Mouse (Mus musculus) lung, postnatal 0 days (tissue): ENCODE data around the gene Mast4. TPM values are rescaled to one million over a fixed set of nuclear protein-coding genes. Genes with fewer than 3 reads are reported as not detected.

ENCODE experiments used
- ATAC-seq: fragments of 200-750 bp; cut with Nextera tagmentation; 2 replicates; pipeline ENCODE4 v1.8.0; 2017; ENCODE audit warnings: moderate library complexity
- DNase-seq: peaks from one replicate; pipeline ENCODE4 v3.0.0-alpha.2; 2016; ENCODE audit warnings: low spot score
- H3K27ac ChIP-seq: fragments of 300-500 bp; sonication (generic); 2 replicates; pipeline ENCODE4 v1.5.1; 2014; ENCODE audit warnings: antibody characterized with exemption, mild to moderate bottlenecking, low read length, mixed read lengths
- H3K27me3 ChIP-seq: fragments of 300-500 bp; sonication (generic); replicated peaks from 2 replicates; pipeline ENCODE4 v1.6.1; 2014; ENCODE audit warnings: low read length, mixed read lengths; ENCODE audit not compliant: insufficient read depth
- H3K36me3 ChIP-seq: fragments of 300-500 bp; sonication (generic); 2 replicates; pipeline ENCODE4 v1.6.1; 2014; ENCODE audit warnings: low read length, mixed read lengths; ENCODE audit not compliant: insufficient read depth
- H3K4me1 ChIP-seq: fragments of 300-500 bp; sonication (generic); 2 replicates; pipeline ENCODE4 v1.6.1; 2014; ENCODE audit warnings: antibody characterized with exemption, low read depth, low read length, mixed read lengths; ENCODE audit not compliant: insufficient read depth
- H3K4me2 ChIP-seq: fragments of 300-500 bp; sonication (generic); replicated peaks from 2 replicates; pipeline ENCODE4 v1.6.1; 2014; ENCODE audit warnings: low read depth, mild to moderate bottlenecking, low read length, moderate library complexity, mixed read lengths
- H3K4me3 ChIP-seq: fragments of 300-500 bp; sonication (generic); 2 replicates; pipeline ENCODE4 v1.5.1; 2014; ENCODE audit warnings: low read depth, low read length
- H3K9ac ChIP-seq: fragments of 300-500 bp; sonication (generic); replicated peaks from 2 replicates; pipeline ENCODE4 v1.6.1; 2014; ENCODE audit warnings: low read depth, mild to moderate bottlenecking
- H3K9me3 ChIP-seq: fragments of 300-500 bp; sonication (generic); 2 replicates; pipeline ENCODE4 v1.6.1; 2016; ENCODE audit warnings: low read length, mixed read lengths
- CTCF ChIP-seq: IDR thresholded peaks from 2 replicates; pipeline ENCODE4 v1.5.1; 2016; ENCODE audit warnings: antibody characterized with exemption, mild to moderate bottlenecking
- EP300 ChIP-seq: IDR thresholded peaks from 2 replicates; pipeline ENCODE4 v1.6.1; 2016; ENCODE audit warnings: antibody characterized with exemption, mild to moderate bottlenecking, control low read depth
- WGBS: fragments of 180-500 bp; shearing (Covaris S2); extraction: QIAGEN DNeasy Blood & Tissue Kit; methylation state at CpG from one replicate; pipeline ENCODE4 v1.1.7; 2014; 5-methylcytosine and 5-hydroxymethylcytosine counted together
- polyA plus RNA-seq: library from polyadenylated mRNA; unstranded; fragments of >200 nt; fragmentation: Nextera tagmentation; extraction: Ambion mirVana; gene quantifications from 2 replicates; pipeline ENCODE4 v1.2.1, GENCODE M21; 2015

Mast4 gene
- polyA plus RNA-seq, 1 experiment from 2014 or later, result 15.5 TPM

GRCm38 (mm10) chr13:102839741-102840482, 494.4 kb downstream of the Mast4 start:
- Histone ChIP-seq H3K4me1 (no peaks in the 10 kb centered on the region), H3K36me3 (no peaks in the 10 kb centered on the region), H3K4me3 (no peak overlapping the region), H3K4me2 (no peak overlapping the region), H3K9me3 (no peaks in the 10 kb centered on the region), H3K27me3 (no peaks in the 10 kb centered on the region), H3K27ac (no peak overlapping the region), H3K9ac (no peak overlapping the region)
- DNase-seq (peak; percentile 26), ATAC-seq (peak; percentile 32; the same call in 1 of the 2 replicates)
- 58% methylated on average over 7 of the region's 7 CpGs for WGBS
- TF ChIP-seq EP300 (no peak), CTCF (no peak)

- H3K4me1 ChIP-seq, result no peaks in the 10 kb centered on the region
- H3K27me3 ChIP-seq, result no peaks in the 10 kb centered on the region
- no peak overlapping the region for H3K9ac ChIP-seq
- DNase-seq (no peak), ATAC-seq (no peak)
- no peak overlapping the region for H3K4me3 ChIP-seq
- TF ChIP-seq CTCF (no peak), EP300 (no peak)
- H3K36me3 ChIP-seq, result no peaks in the 10 kb centered on the region
- WGBS, result 52% methylated on average over 4 of the region's 4 CpGs
- H3K4me2 ChIP-seq, result no peak overlapping the region
- no peak overlapping the region for H3K27ac ChIP-seq
- H3K9me3 ChIP-seq, result no peaks in the 10 kb centered on the region
Observed at GRCm38 (mm10) chr13:102837427-102837826, 496.9 kb downstream of the Mast4 start.

DNA sequence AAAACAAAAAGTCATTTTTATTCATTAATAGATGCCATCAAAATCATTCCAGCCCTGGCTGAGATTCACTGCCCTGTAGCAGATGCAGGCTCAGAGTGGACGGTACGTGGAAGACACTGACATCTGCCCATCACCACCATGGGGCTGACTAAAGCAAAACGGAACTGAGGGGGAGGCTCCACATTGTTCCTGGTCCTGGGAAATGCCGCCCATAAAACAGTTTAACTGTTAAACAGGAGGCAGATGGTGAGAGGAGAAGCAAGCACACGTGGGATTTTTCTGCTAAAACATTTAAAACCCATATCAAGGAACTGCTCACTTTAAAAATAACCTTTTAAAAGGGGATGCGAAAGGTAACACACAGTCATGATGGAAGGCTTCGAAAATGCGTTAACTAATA, 499.0 kb downstream of the Mast4 start:
- Histone ChIP-seq H3K9ac (no peak overlapping the region), H3K9me3 (no peaks in the 10 kb centered on the region), H3K27me3 (no peaks in the 10 kb centered on the region), H3K4me2 (no peak overlapping the region), H3K4me3 (no peak overlapping the region), H3K36me3 (no peaks in the 10 kb centered on the region), H3K4me1 (no peaks in the 10 kb centered on the region), H3K27ac (no peak overlapping the region)
- TF ChIP-seq CTCF, result no peak
- WGBS, result 81% methylated on average over 8 of the region's 8 CpGs
- ATAC-seq, result no peak
- DNase-seq, result no peak

DNA sequence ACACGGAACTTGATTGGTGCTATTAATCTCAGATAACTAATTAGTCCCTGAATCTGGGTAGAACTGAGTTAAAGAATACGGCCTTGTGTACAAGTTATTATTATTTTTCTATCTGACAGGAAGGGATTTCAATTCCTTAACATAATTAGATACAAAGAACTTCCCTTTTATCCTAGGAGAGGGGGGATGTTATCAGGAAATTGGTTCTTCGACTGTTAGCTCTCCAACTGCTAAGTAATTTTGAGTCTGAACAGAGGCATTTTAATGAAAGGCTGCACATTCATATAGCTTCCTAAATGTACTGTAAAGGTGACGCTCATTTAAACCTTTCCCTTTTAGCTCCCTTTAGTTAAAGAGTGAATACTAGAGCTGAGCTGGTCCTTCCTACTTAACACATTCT, 516.0 kb downstream of the Mast4 start:
- no peak overlapping the region for H3K4me3 ChIP-seq
- H3K4me1 ChIP-seq, result no peaks in the 10 kb centered on the region
- H3K4me2 ChIP-seq, result no peak overlapping the region
- H3K9ac ChIP-seq, result no peak overlapping the region
- H3K36me3 ChIP-seq, result no peaks in the 10 kb centered on the region
- 57% methylated on average over 4 of the region's 4 CpGs for WGBS
- DNase-seq (no peak), ATAC-seq (no peak)
- no peaks in the 10 kb centered on the region for H3K27me3 ChIP-seq
- no peak overlapping the region for H3K27ac ChIP-seq
- no peaks in the 10 kb centered on the region for H3K9me3 ChIP-seq
- TF ChIP-seq EP300, result no peak
- TF ChIP-seq CTCF, result no peak

DNA sequence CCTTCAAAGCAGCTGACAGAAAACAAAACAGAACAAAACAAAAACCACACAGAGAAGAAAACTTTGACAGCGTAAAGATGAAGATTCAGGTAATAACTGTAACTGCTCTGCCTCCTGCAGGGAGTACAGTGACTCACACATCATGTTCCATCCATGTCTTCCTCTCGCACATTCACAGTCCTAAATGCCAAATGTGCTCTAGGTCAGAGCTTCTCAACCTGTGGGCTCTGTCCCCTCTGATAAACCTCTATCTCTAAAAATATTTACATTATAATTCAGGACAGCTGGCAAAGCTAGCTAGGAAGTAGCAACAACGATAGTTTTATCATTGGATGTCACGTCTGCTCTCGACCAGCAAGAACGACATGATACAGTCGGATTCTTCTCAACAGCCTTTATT, 517.6 kb downstream of the Mast4 start:
- TF ChIP-seq EP300, result no peak
- TF ChIP-seq CTCF, result 0 out of 2 replicates have a peak, but pooled peaks have one; percentile 5
- Histone ChIP-seq H3K36me3 (no peaks in the 10 kb centered on the region), H3K4me2 (no peak overlapping the region), H3K4me1 (no peaks in the 10 kb centered on the region), H3K27me3 (no peaks in the 10 kb centered on the region), H3K9ac (no peak overlapping the region), H3K27ac (no peak overlapping the region), H3K9me3 (no peaks in the 10 kb centered on the region), H3K4me3 (no peak overlapping the region)
- 76% methylated on average over 7 of the region's 7 CpGs for WGBS
- no peak for ATAC-seq
- DNase-seq, result no peak

DNA sequence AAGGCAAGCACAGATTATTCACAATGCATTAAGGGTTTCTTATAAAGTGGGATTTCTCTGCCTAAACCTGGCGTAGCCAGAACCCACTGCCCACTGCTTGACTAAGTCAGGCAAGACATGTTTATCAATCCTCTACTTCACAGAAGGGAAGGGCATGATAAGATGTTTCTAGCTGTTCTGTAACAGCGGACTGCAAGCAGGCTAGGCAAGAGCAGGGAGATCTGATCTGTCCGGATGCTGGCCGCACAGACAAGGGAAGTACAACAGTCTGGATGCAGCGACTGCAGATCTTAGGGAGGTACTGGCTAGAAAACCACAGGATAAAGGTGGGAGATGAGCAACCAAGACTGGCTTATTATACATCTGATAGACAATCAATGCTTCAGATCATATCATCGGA, 519.1 kb downstream of the Mast4 start:
- Histone ChIP-seq H3K4me2 (no peak overlapping the region), H3K9me3 (no peaks in the 10 kb centered on the region), H3K27me3 (no peaks in the 10 kb centered on the region), H3K36me3 (no peaks in the 10 kb centered on the region), H3K4me3 (no peak overlapping the region), H3K4me1 (peaks cover 4% of the 10 kb centered on the region; the same call in 1 of the 2 replicates), H3K27ac (no peak overlapping the region), H3K9ac (no peak overlapping the region)
- whole genome bisulfite sequencing, result 91% methylated on average over 6 of the region's 6 CpGs
- ATAC-seq (no peak), DNase-seq (no peak)
- TF ChIP-seq CTCF (no peak), EP300 (no peak)
